23 mouse cellular contexts compared by ENCODE assay signal in the genomic region with DNA sequence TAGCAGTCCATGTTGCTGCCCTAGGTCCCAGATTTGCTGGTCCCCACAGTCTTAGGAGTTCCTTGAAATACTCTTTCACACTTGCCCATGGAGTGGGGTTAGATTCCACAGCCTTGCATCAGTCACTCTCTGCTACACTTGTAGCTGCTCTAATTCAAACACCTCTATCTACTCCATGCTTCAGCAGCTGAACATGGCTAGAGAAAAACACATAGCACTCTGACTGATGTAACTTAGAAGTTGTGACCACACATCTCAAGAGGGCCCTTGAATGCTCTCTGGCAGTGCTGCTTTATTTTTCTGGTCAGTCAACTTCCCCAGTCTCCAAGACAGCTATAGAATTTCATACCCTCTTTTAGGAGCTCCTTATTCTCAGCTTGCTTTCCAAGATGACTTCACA. TPM values are rescaled to one million over a fixed set of nuclear protein-coding genes. Genes with fewer than 3 reads are reported as not detected.
A peak's percentile ranks its signal among the peaks of the same experiment; 100 is the strongest.
DNase-seq lines count a peak whose midpoint lies in the region; ATAC-seq lines count a peak whose summit lies in the region.
"Had no signal": no experiment of that assay in that cellular context is flagged by ENCODE, and none has a peak within 500 bp of the region (broad histone marks: within the 10 kb centered on the region; RNA-seq: fewer than 3 reads in every experiment).

No protein-coding gene starts in this region.

- no peak overlapping the region for H3K4me3 ChIP-seq in heart, embryonic 16.5 days (ENCODE audit: low read length)
- H3K4me3 ChIP-seq: embryonic facial prominence, embryonic 15.5 days; hindbrain, embryonic 12.5 days; layer of hippocampus, adult 2 months; limb, embryonic 10.5 days; liver, embryonic 15.5 days; megakaryocyte, embryonic 14.5 days; midbrain, embryonic 13.5 days had no signal

- peaks cover 12% of the 10 kb centered on the region for H3K4me1 ChIP-seq in heart, embryonic 16.5 days (ENCODE audit: control insufficient read depth, insufficient read depth, low read length)
- H3K4me1 ChIP-seq: embryonic facial prominence, embryonic 15.5 days; hindbrain, embryonic 12.5 days; limb, embryonic 10.5 days; liver, embryonic 15.5 days; midbrain, embryonic 13.5 days had no signal

- ATAC-seq in heart, embryonic 16.5 days (replicated peaks; ENCODE audit: extremely low read depth, insufficient read depth, low FRiP score) = no peak
- ATAC-seq: forebrain, embryonic 14.5 days; intestine, postnatal 0 days; midbrain, embryonic 13.5 days had no signal

- no peak overlapping the region for H3K4me2 ChIP-seq in heart, embryonic 16.5 days (ENCODE audit: low read depth, low read length)
- H3K4me2 ChIP-seq: embryonic facial prominence, embryonic 15.5 days; hindbrain, embryonic 12.5 days; liver, embryonic 15.5 days; midbrain, embryonic 13.5 days had no signal

- peak overlapping the region; percentile 39 for H3K27ac ChIP-seq in heart, embryonic 16.5 days (ENCODE audit: low read length)
- H3K27ac ChIP-seq: embryonic facial prominence, embryonic 15.5 days; hindbrain, embryonic 12.5 days; layer of hippocampus, adult 2 months; limb, embryonic 10.5 days; liver, embryonic 15.5 days; midbrain, embryonic 13.5 days; stomach, postnatal 0 days had no signal

- no peak overlapping the region for H3K9ac ChIP-seq in heart, embryonic 16.5 days (ENCODE audit: low read length)
- H3K9ac ChIP-seq: embryonic facial prominence, embryonic 15.5 days; hindbrain, embryonic 12.5 days; liver, embryonic 15.5 days; midbrain, embryonic 13.5 days had no signal

- H3K27me3 ChIP-seq in heart, embryonic 16.5 days (ENCODE audit: control insufficient read depth, insufficient read depth, low read length) = no peaks in the 10 kb centered on the region
- H3K27me3 ChIP-seq: embryonic facial prominence, embryonic 15.5 days; hindbrain, embryonic 12.5 days; liver, embryonic 15.5 days; megakaryocyte, embryonic 14.5 days; midbrain, embryonic 13.5 days had no signal

- no peaks in the 10 kb centered on the region for H3K9me3 ChIP-seq in heart, embryonic 16.5 days (replicated peaks; ENCODE audit: control insufficient read depth, low read length)
- H3K9me3 ChIP-seq: embryonic facial prominence, embryonic 15.5 days; hindbrain, embryonic 12.5 days; limb, embryonic 10.5 days; liver, embryonic 15.5 days; megakaryocyte, embryonic 14.5 days; midbrain, embryonic 13.5 days had no signal

- no peaks in the 10 kb centered on the region for H3K36me3 ChIP-seq in heart, embryonic 16.5 days (ENCODE audit: control insufficient read depth, insufficient read depth)
- H3K36me3 ChIP-seq: embryonic facial prominence, embryonic 15.5 days; hindbrain, embryonic 12.5 days; limb, embryonic 10.5 days; liver, embryonic 15.5 days; midbrain, embryonic 13.5 days had no signal

- peak; percentile 22 for DNase-seq in gastrocnemius, adult 18-20 months (ENCODE audit: low spot score)
- DNase-seq in gastrocnemius, postnatal 10 days = no peak
- DNase-seq in heart, adult 11 months = no peak
- peak; percentile 56 for DNase-seq in lung, postnatal 14 days
- DNase-seq in frontal cortex, postnatal 14 days (ENCODE audit: low spot score in 2 of 2) = no peak
- DNase-seq in adrenal gland, postnatal 36 days = no peak
- DNase-seq: adrenal gland, postnatal 14 days; cerebellum, adult 8-10 months; heart, postnatal 14 days; kidney, postnatal 25 days; liver; thymus, postnatal 36 days had no signal

RNA-seq across cellular contexts. Expression of a gene that starts 22.7 kb away (rescaled TPM):
- 10 to 100 TPM; 33.8 to 36.0 TPM for total RNA-seq in gastrocnemius, adult 18-20 months (2021)
- 10 to 100 TPM; 29.3 to 32.0 TPM for total RNA-seq in gastrocnemius, postnatal 10 days (2021)
- polyA plus RNA-seq in heart, embryonic 16.5 days (2015; fragmentation: Nextera tagmentation; extraction: Ambion mirVana) = 20.6 and 21.2 TPM in 2 replicates
- 10 to 100 TPM; 22.5 to 25.7 TPM for total RNA-seq in adrenal gland, postnatal 36 days (2021)

Comparison
In these comparisons a context has a peak if more than half of its experiments do, and no peak if none do; other contexts are left out.
1. DNase-seq: peak in gastrocnemius, adult 18-20 months (single experiment) and lung, postnatal 14 days (single experiment); none in gastrocnemius, postnatal 10 days (single experiment), heart, adult 11 months (single experiment), frontal cortex, postnatal 14 days (0 of 2) and adrenal gland, postnatal 36 days (0 of 2).